Mouse (Mus musculus) limb, embryonic 14.5 days (tissue): ENCODE results near the gene Tmem182. TPM values are rescaled to one million over a fixed set of nuclear protein-coding genes. Genes with fewer than 3 reads are reported as not detected.

ENCODE experiments used
- ATAC-seq: fragments of 200-750 bp; cut with Nextera tagmentation; 2 replicates; pipeline ENCODE4 v1.8.0; 2017; ENCODE audit warnings: low read depth, moderate number of reproducible peaks, moderate TSS enrichment; ENCODE audit not compliant: low FRiP score
- DNase-seq: peaks from one replicate; pipeline ENCODE4 v3.0.0-alpha.2; 2015; ENCODE audit warnings: low spot score
- H3K27ac ChIP-seq: fragments of 300-500 bp; sonication (generic); replicated peaks from 2 replicates; pipeline ENCODE4 v1.5.1; 2014; ENCODE audit warnings: low read depth, mild to moderate bottlenecking, low read length, moderate library complexity, mixed read lengths
- H3K27me3 ChIP-seq: fragments of 300-500 bp; sonication (generic); 2 replicates; pipeline ENCODE4 v1.6.1; 2014; ENCODE audit warnings: low read length, mixed read lengths; ENCODE audit not compliant: control insufficient read depth, insufficient read depth
- H3K36me3 ChIP-seq: fragments of 300-500 bp; sonication (generic); 2 replicates; pipeline ENCODE4 v1.6.1; 2014; ENCODE audit warnings: mild to moderate bottlenecking, low read length, moderate library complexity, mixed read lengths; ENCODE audit not compliant: control insufficient read depth, insufficient read depth
- H3K4me1 ChIP-seq: fragments of 300-500 bp; sonication (generic); 2 replicates; pipeline ENCODE4 v1.6.1; 2014; ENCODE audit warnings: antibody characterized with exemption, low read length, mixed read lengths; ENCODE audit not compliant: control insufficient read depth, insufficient read depth
- H3K4me2 ChIP-seq: fragments of 300-500 bp; sonication (generic); replicated peaks from 2 replicates; pipeline ENCODE4 v1.6.1; 2014; ENCODE audit warnings: low read depth, mild to moderate bottlenecking, low read length, moderate library complexity; ENCODE audit not compliant: severe bottlenecking
- H3K4me3 ChIP-seq: fragments of 300-500 bp; sonication (generic); replicated peaks from 2 replicates; pipeline ENCODE4 v1.5.1; 2014; ENCODE audit warnings: low read length
- H3K9ac ChIP-seq: fragments of 300-500 bp; sonication (generic); 2 replicates; pipeline ENCODE4 v1.6.1; 2014; ENCODE audit warnings: mild to moderate bottlenecking, low read depth, low read length, moderate library complexity; ENCODE audit not compliant: severe bottlenecking
- H3K9me3 ChIP-seq: fragments of 300-500 bp; sonication (generic); 2 replicates; pipeline ENCODE4 v1.6.1; 2016; ENCODE audit warnings: low read length; ENCODE audit not compliant: control insufficient read depth
- POLR2A ChIP-seq: fragments of 200-500 bp; IDR thresholded peaks from 2 replicates; pipeline ENCODE4 v1.8.0; 2012; ENCODE audit warnings: inconsistent platforms, mild to moderate bottlenecking, moderate library complexity, borderline replicate concordance; ENCODE audit not compliant: insufficient read depth, insufficient read length; ENCODE audit errors: extremely low read depth
- WGBS: fragments of 180-500 bp; shearing (Covaris S2); extraction: QIAGEN DNeasy Blood & Tissue Kit; methylation state at CpG from one replicate; pipeline ENCODE4 v1.1.7; 2014; 5-methylcytosine and 5-hydroxymethylcytosine counted together
- polyA plus RNA-seq, 2 experiments: library from polyadenylated mRNA; depleted of rRNA in 1 of 2; stranded (reverse) in 1 of 2; unstranded in 1 of 2; fragments of >200 nt; fragmentation: Nextera tagmentation in 1 of 2; extraction: Ambion mirVana in 1 of 2; gene quantifications; 2 replicates each; pipeline versions ENCODE4 v1.2.1 to v1.2.3; 2012 to 2014

Gene Tmem182
- polyA plus RNA-seq (2012; rRNA removed): 3.4 and 3.7 TPM in 2 replicates
- polyA plus RNA-seq (2014; fragmentation: Nextera tagmentation; extraction: Ambion mirVana): 3.7 and 5.2 TPM in 2 replicates

- H3K4me2 ChIP-seq: no peak within 1 kb of the TSS
- no peak for ATAC-seq
- no peak within 1 kb of the TSS for H3K27ac ChIP-seq
- H3K4me1 ChIP-seq: no peaks in the 10 kb centered on the region
- H3K36me3 ChIP-seq: no peaks in the 10 kb centered on the region
- peak; percentile 6 for DNase-seq
- H3K27me3 ChIP-seq: no peaks in the 10 kb centered on the region
- 72% methylated on average over 9 of the region's 9 CpGs for WGBS
- TF ChIP-seq POLR2A: no peak
- no peaks in the 10 kb centered on the region for H3K9me3 ChIP-seq
- H3K9ac ChIP-seq: no peak within 1 kb of the TSS
- no peak within 1 kb of the TSS for H3K4me3 ChIP-seq
Measured at GRCm38 (mm10) chr1:40805351-40805750, at the start of gene Tmem182. Gene Tmem182 (plus strand): TSS chr1:40805601.

GRCm38 (mm10) chr1:40759751-40760445, 45.5 kb upstream of the Tmem182 start:
- H3K4me2 ChIP-seq: no peak overlapping the region
- ATAC-seq (no peak), DNase-seq (no peak)
- H3K36me3 ChIP-seq: no peaks in the 10 kb centered on the region
- no peaks in the 10 kb centered on the region for H3K9me3 ChIP-seq
- H3K27me3 ChIP-seq: no peaks in the 10 kb centered on the region
- no peak overlapping the region for H3K4me3 ChIP-seq
- H3K27ac ChIP-seq: no peak overlapping the region
- WGBS: 80% methylated on average over 6 of the region's 6 CpGs
- H3K9ac ChIP-seq: no peak overlapping the region
- no peaks in the 10 kb centered on the region for H3K4me1 ChIP-seq
- TF ChIP-seq POLR2A: no peak

- DNase-seq: no peak
- H3K9me3 ChIP-seq: no peaks in the 10 kb centered on the region
- no peak overlapping the region for H3K4me2 ChIP-seq
- no peak overlapping the region for H3K9ac ChIP-seq
- no peak overlapping the region for H3K27ac ChIP-seq
- H3K27me3 ChIP-seq: no peaks in the 10 kb centered on the region
- ATAC-seq: no peak
- 89% methylated on average over 1 of the region's 1 CpGs for WGBS
- no peak for TF ChIP-seq POLR2A
- H3K4me1 ChIP-seq: no peaks in the 10 kb centered on the region
- H3K4me3 ChIP-seq: no peak overlapping the region
- no peaks in the 10 kb centered on the region for H3K36me3 ChIP-seq
Measured at GRCm38 (mm10) chr1:40764042-40764441, 41.4 kb upstream of the Tmem182 start.

- Histone ChIP-seq H3K4me2 (no peak overlapping the region), H3K4me1 (no peaks in the 10 kb centered on the region), H3K9ac (no peak overlapping the region), H3K27me3 (no peaks in the 10 kb centered on the region), H3K36me3 (no peaks in the 10 kb centered on the region), H3K27ac (no peak overlapping the region), H3K9me3 (no peaks in the 10 kb centered on the region), H3K4me3 (no peak overlapping the region)
- DNase-seq (no peak), ATAC-seq (no peak)
- 40% methylated on average over 15 of the region's 15 CpGs for whole genome bisulfite sequencing
- TF ChIP-seq POLR2A: no peak
Measured at GRCm38 (mm10) chr1:40764701-40765275, 40.6 kb upstream of the Tmem182 start.

GRCm38 (mm10) chr1:40765521-40765920, 39.9 kb upstream of the Tmem182 start:
- no peak overlapping the region for H3K27ac ChIP-seq
- no peak overlapping the region for H3K9ac ChIP-seq
- H3K4me3 ChIP-seq: no peak overlapping the region
- no peaks in the 10 kb centered on the region for H3K27me3 ChIP-seq
- no peak for TF ChIP-seq POLR2A
- H3K4me2 ChIP-seq: no peak overlapping the region
- no peaks in the 10 kb centered on the region for H3K9me3 ChIP-seq
- WGBS: 79% methylated on average over 12 of the region's 12 CpGs
- H3K4me1 ChIP-seq: no peaks in the 10 kb centered on the region
- no peak for ATAC-seq
- no peaks in the 10 kb centered on the region for H3K36me3 ChIP-seq
- DNase-seq: no peak

- Histone ChIP-seq H3K4me1 (no peaks in the 10 kb centered on the region), H3K4me2 (no peak overlapping the region), H3K27me3 (no peaks in the 10 kb centered on the region), H3K9me3 (no peaks in the 10 kb centered on the region), H3K9ac (no peak overlapping the region), H3K36me3 (no peaks in the 10 kb centered on the region), H3K27ac (no peak overlapping the region), H3K4me3 (no peak overlapping the region)
- no peak for TF ChIP-seq POLR2A
- 87% methylated on average over 18 of the region's 18 CpGs for WGBS
- ATAC-seq (no peak), DNase-seq (no peak)
Measured at GRCm38 (mm10) chr1:40767588-40767987, 37.8 kb upstream of the Tmem182 start.
